Mouse (Mus musculus): Measurements from ENCODE around the gene Pbx2.

Pbx2 gene

GRCm38 (mm10) chr17:34629221-34629751, 38.2 kb downstream of the Pbx2 start, which contains the start of gene Prrt1:
Gene Prrt1, plus strand, starts transcription at chr17:34629533.
- in situ Hi-C loops (cut with MseI, MboI) = no loop called here

DNA sequence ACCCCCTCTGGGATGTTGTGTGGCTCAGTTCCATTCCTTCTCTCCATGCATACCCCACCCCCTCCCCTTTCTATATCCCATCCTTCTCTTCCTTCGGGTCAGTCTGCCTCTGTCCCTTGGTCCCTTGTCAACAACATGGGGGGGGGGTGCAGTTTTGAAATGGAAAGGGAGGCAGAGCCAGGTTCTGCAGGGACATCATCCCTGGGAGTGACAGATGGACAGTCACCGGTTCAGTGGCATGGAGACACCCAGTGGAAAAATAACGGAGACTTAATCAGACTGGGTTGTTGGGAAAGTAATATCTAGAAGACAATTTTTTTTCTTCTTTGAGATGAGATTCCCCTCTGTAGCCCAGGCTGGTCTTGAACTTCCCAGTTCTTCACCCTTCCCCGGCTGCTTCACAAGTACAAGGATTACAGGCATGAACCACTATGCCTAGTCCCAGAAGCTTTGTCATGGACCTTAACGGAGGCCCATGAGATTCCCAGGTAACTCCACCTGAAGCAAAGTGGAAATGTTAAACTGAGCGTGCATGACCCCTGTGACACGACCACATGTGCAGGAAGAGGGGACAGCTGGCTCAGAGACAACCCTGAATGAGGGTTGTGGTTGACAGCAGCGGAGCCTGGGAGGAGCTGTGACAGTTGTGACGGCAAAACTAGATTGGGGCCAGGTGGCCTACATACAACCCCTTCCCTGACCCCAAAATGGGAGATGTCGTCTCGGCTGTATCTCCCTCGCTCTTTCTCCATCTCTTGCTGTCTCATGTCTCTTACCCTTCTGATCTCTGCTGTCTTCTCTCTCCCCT, 38.9 kb downstream of the Pbx2 start:
- in situ Hi-C loops (cut with MseI, MboI) = no loop called here

- in situ Hi-C loops (cut with MseI, MboI) = no loop called here
These were observed 39.8 kb downstream of the Pbx2 start for GRCm38 (mm10) chr17:34630761-34631301.

DNA sequence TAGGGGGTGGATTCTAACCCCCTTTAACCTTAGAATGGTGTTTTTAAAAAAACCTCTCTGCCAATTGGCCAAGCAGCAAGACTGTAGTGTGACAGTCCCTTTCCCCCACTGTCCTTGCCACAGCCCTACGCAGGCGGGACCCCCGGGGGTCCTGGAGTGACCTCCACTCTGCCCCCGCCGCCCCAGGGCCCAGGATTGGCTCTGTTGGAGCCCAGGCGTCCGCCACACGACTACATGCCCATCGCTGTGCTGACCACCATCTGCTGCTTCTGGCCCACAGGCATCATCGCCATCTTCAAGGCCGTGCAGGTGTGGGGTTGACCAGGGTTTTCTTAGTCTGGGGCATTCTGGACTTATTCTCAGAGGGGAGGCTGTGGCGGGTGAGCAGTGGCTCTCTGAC, 40.6 kb downstream of the Pbx2 start:
- in situ Hi-C loops (cut with MseI, MboI) = no loop called here

DNA sequence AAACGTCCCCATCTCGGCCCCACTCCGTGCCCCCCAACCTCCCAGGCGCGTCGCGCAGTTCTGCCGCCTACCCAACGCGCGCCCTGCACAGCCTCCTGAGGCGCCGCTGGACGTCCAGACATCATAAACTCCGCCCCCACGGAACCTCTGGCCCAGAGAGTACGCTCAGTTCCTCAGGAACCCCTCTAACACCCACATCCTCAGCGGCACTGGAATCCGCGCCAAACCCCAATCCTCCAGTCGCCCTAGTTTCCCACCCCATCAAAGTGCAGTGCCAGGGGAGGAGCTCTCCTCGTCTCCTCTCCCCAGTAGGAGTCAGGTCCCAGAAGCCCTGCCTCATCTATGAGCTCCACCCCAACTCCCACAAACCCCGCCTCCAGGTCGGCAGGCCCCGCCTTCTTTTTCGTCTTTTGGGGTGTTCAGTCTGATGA, 41.2 kb downstream of the Pbx2 start:
- in situ Hi-C loops (cut with MseI, MboI) = no loop called here

- in situ Hi-C loops (cut with MseI, MboI) = no loop called here
These were observed 44.6 kb downstream of the Pbx2 start for GRCm38 (mm10) chr17:34635671-34636070.

DNA sequence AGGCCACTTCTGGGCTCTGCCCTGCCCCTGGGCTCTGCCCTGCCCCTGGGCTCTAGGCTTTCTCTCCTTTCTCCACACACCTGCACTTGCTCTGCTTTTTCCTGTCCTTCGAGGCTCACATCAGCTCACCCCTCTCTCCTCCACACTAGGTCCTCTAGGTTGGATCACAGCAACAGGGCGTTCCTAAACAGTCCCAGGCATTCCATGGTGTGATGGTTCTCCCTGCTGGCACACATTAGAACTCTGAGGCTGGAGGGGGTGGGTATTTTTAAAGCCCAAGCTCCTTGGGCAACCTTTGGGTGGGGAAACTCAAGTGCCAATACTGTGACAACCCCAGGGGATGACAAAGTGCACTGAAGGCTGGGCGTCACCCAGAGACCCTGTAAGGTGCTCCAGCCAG, 46.4 kb downstream of the Pbx2 start:
- in situ Hi-C loops (cut with MseI, MboI) = no loop called here

GRCm38 (mm10) chr17:34639461-34640255, 48.6 kb downstream of the Pbx2 start:
- in situ Hi-C loops (cut with MseI, MboI) = no loop called here

DNA sequence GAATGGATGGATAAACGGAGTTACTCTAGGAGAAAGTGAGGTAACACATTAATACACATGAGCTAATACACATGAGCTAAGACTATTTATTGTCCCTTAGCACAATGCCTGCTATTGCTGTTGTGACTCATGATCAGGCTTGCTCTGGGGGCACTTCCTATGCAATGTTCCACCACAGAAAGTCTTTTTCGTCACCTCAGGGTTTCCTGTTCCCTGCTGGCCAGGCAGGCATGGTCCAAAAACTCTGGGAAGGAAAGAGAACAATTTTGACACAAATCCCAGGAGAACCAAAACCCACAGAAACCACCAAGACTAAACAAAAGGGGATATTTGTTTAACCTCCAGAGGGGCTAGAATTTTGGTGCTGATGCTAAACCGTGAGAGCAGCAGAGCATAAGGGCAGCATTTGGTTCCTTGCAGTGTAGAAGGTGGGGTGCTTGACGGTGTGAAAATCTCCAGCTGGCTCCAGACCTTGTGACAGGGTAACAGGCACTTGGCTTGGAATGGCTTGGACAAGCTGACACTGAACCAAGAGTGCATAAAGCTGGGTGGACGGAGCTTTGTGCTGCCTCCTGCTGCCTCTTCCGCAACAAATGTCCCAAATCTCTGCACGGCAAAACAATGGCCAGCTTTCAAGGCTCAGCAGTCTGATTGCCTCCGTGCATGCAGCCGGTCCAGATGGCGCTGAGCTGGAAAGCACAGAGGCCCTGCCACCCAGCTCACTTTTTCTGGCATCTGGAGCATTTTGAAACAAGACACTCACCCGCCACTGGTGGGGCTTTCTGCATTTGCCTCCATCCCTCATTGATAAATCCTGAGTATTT, 49.9 kb downstream of the Pbx2 start:
- in situ Hi-C loops (cut with MseI, MboI) = no loop called here

DNA sequence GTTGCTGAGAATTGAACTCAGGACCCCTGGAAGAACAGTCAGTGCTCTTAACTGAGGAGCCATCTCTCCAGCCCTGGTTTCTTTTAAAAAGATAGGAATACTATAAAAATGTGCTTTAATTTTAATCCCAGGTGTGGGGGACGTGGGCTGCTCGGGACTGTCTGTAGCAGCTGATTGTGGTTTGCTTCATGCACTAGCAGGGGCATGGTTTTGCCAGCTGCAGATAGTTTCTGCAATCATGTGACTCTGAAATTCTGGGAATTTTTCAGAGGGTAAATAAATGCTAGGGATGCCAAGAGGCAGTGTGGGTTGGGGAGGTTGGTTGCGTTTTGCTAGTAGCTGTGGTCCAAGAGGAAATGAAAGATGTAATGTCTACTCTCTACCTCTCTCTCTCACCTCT, 50.9 kb downstream of the Pbx2 start:
- in situ Hi-C loops (cut with MseI, MboI) = no loop called here

GRCm38 (mm10) chr17:34643379-34643778, 52.3 kb downstream of the Pbx2 start:
- in situ Hi-C loops (cut with MseI, MboI) = no loop called here

DNA sequence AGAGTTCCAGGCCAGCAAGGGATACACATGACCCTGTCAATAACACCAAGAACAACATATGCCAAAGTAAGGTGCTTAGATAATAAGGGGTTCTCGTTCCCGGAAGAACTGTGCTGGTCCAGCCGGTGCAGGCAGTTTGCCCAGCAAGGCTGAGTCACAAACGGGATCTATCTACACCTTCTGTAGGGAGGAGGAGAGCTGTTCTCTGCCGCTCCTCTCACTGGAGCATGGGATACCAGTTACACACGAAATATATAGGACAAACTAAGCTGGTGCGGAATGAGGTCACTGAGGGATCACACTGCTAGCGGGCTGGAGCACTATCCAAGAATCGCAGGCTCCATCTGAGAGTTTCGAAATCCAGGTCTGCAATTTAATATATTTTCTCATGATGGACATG, 52.9 kb downstream of the Pbx2 start:
- in situ Hi-C loops (cut with MseI, MboI) = no loop called here

GRCm38 (mm10) chr17:34644608-34645007, 53.5 kb downstream of the Pbx2 start, which contains the start of gene Fkbpl:
Gene Fkbpl, plus strand, starts transcription at chr17:34644764.
- in situ Hi-C loops (cut with MseI, MboI) = no loop called here

GRCm38 (mm10) chr17:34645256-34645829, 54.3 kb downstream of the Pbx2 start:
- in situ Hi-C loops (cut with MseI, MboI) = no loop called here

GRCm38 (mm10) chr17:34645831-34646511, 54.9 kb downstream of the Pbx2 start:
- in situ Hi-C loops (cut with MseI, MboI) = no loop called here

Data from mouse trophoblast stem cell (cell line).